Mouse (Mus musculus): ENCODE measurements around the gene Sec24d. TPM values are rescaled to one million over a fixed set of nuclear protein-coding genes. Genes with fewer than 3 reads are reported as not detected.

Sec24d gene
- polyA plus RNA-seq, 1 experiment: 35.8 TPM

DNA sequence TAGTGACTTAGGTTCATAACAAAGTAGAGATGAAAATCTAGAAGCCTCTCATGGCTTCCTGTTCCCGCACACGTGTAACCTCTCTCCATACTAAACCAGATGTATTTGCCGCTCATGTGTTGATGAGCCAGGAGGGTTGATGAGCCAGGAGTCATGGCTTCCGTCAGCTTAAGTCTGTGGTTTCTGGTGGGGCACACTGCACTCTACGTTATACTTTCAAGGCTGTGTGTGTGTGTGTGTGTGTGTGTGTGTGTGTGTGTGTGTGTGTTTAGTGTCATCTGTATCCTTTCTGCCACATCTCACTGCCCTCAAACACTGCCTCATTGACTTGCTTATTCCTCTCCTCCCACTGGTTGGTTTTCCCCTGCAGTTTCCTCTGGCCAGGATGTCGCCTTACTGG, 48.8 kb downstream of the Sec24d start:
- H3K4me1 ChIP-seq (ENCODE audit: control insufficient read depth, insufficient read depth, low read length): no peaks in the 10 kb centered on the region
- H3K4me3 ChIP-seq (ENCODE audit: insufficient read depth, low read length): no peak overlapping the region
- no peak for TF ChIP-seq POLR2A (IDR thresholded peaks at IDR 0.05; ENCODE audit: borderline replicate concordance, low read depth, low read length)
- no peak for TF ChIP-seq CTCF (IDR thresholded peaks at IDR 0.05; ENCODE audit: low read depth, low read length)
- H3K27ac ChIP-seq (ENCODE audit: insufficient read depth, low read depth, low read length): no peak overlapping the region

DNA sequence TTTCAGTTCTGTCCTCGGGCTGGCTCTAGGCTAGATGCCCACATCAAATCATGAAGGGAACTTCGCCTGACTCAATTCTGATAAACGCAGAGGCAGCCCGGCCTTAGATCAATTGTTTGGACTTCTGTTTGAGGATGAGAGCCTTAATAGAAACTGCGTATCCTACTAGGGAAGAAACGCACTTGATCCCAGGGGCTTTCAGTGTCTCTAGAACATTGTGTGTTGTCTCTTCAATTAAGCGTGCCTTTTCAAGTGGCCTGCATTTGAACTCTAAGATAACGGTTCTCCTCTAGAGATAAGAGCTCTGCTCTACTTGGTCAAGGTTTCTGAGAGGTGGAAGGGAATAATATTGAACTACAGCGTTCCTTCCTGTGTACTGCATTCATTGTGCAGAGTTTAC, 49.8 kb downstream of the Sec24d start:
- Histone ChIP-seq H3K27ac (ENCODE audit: insufficient read depth, low read depth, low read length) (no peak overlapping the region), H3K4me3 (ENCODE audit: insufficient read depth, low read length) (no peak overlapping the region), H3K4me1 (ENCODE audit: control insufficient read depth, insufficient read depth, low read length) (no peaks in the 10 kb centered on the region)
- TF ChIP-seq CTCF (IDR thresholded peaks at IDR 0.05; ENCODE audit: low read depth, low read length) (no peak), POLR2A (IDR thresholded peaks at IDR 0.05; ENCODE audit: borderline replicate concordance, low read depth, low read length) (no peak)

DNA sequence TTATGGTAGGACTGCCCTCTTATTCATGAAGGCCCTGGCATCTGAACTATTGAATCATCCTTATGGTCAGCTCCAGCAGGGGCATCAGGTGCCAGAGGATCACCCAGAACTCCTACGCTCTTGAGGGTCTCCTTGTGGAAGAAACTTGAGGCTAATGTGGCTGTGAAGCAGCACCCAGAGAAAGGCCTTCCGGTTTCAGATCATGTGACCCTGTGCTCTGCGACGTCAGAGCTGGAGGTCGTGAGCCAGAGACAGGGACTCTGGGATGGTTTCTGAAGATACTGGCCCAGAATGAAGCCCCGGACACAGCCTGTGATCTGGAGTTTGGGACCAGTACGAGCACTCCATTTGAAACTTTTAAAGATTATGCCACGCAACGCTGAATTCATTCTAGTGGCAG, 53.1 kb downstream of the Sec24d start:
- H3K4me3 ChIP-seq (ENCODE audit: insufficient read depth, low read length): no peak overlapping the region
- no peaks in the 10 kb centered on the region for H3K4me1 ChIP-seq (ENCODE audit: control insufficient read depth, insufficient read depth, low read length)
- TF ChIP-seq CTCF (IDR thresholded peaks at IDR 0.05; ENCODE audit: low read depth, low read length) (no peak), POLR2A (IDR thresholded peaks at IDR 0.05; ENCODE audit: borderline replicate concordance, low read depth, low read length) (no peak)
- no peak overlapping the region for H3K27ac ChIP-seq (ENCODE audit: insufficient read depth, low read depth, low read length)

DNA sequence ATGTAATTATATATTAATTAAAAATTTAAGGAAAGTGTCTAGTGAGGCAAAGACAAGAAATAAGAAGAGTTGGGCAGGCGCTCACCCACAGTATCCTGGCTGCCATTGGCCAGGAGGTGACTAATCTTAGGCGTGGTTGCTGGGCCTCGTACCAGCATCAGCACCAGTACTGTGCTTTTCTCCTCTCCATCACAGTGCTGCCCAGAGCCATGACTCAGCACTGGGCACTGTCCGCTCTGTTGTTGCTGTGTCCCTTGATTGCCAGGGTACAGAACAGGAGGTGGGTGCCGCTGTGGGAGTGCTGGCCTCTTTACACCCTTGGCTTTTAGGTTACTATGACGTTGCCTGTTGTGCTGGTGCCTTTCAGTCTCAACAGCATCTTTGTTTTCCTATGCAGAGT, 54.4 kb downstream of the Sec24d start:
- H3K4me1 ChIP-seq (ENCODE audit: control insufficient read depth, insufficient read depth, low read length): no peaks in the 10 kb centered on the region
- TF ChIP-seq CTCF (IDR thresholded peaks at IDR 0.05; ENCODE audit: low read depth, low read length) (no peak), POLR2A (IDR thresholded peaks at IDR 0.05; ENCODE audit: borderline replicate concordance, low read depth, low read length) (no peak)
- H3K27ac ChIP-seq (ENCODE audit: insufficient read depth, low read depth, low read length): no peak overlapping the region
- H3K4me3 ChIP-seq (ENCODE audit: insufficient read depth, low read length): no peak overlapping the region

DNA sequence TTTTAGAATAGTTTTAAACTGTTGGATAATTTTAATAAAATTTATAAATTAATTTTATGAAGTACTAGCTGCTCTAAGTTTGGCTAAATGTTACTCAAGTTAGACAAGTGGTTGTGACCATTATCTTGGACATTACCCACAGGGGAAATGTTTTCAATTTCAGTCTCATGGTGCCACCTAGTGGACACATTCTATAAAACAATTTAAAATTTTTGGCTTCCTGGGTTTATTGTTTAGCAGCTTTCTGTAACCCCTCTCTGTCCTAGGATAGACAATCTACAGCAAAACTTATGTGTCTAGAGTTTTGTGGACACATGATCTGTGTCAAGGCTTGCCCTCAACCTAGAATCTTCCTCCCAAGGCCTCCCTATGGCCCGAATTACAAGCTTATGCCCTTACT, 54.9 kb downstream of the Sec24d start:
- Histone ChIP-seq H3K4me1 (ENCODE audit: control insufficient read depth, insufficient read depth, low read length) (no peaks in the 10 kb centered on the region), H3K4me3 (ENCODE audit: insufficient read depth, low read length) (no peak overlapping the region), H3K27ac (ENCODE audit: insufficient read depth, low read depth, low read length) (no peak overlapping the region)
- no peak for TF ChIP-seq CTCF (IDR thresholded peaks at IDR 0.05; ENCODE audit: low read depth, low read length)
- TF ChIP-seq POLR2A (IDR thresholded peaks at IDR 0.05; ENCODE audit: borderline replicate concordance, low read depth, low read length): no peak

DNA sequence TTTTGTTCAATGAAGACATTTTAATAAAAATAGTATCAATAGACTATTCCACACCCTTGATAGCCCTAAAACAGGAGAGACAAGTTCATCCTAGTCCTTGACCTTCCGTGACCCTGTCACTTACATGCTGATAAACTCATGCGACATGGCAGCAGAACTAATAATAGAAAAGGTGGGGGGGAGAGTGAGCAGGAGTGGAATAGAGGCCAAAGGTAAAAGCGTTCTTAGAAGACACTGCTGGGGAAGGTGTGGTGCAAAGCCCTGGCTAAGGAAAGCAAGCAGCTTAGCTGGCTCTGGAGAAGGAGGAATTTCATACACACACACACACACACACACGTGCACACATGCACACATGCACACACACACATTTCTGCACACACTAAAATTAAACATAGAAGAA, 57.1 kb downstream of the Sec24d start:
- TF ChIP-seq POLR2A (IDR thresholded peaks at IDR 0.05; ENCODE audit: borderline replicate concordance, low read depth, low read length): no peak
- no peak for TF ChIP-seq CTCF (IDR thresholded peaks at IDR 0.05; ENCODE audit: low read depth, low read length)
- H3K27ac ChIP-seq (ENCODE audit: insufficient read depth, low read depth, low read length): no peak overlapping the region
- peaks cover 4% of the 10 kb centered on the region for H3K4me1 ChIP-seq (ENCODE audit: control insufficient read depth, insufficient read depth, low read length)
- no peak overlapping the region for H3K4me3 ChIP-seq (ENCODE audit: insufficient read depth, low read length)

DNA sequence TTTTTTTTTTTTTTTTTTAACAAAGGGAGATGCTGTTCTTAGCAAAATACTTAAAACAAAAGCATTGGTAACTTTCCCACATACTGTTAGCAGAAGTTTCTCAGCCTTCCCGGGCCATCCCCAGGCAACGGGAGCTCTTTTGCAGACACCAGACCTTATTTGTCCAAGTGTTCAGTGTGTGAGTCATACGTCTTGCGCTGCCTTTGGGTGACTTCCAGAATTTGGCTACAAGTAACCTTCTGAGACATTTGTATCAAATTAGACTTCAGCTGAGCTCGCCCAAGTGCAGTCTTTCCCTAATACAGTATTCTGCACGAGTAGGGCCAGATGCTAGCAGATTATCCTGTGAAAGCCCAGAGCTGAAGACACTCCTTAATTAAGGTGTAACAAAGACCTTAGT, 62.0 kb downstream of the Sec24d start:
- H3K27ac ChIP-seq (ENCODE audit: insufficient read depth, low read depth, low read length): peak overlapping the region; percentile 40; the same call in 1 of the 2 replicates
- H3K4me3 ChIP-seq (ENCODE audit: insufficient read depth, low read length): no peak overlapping the region
- TF ChIP-seq CTCF (IDR thresholded peaks at IDR 0.05; ENCODE audit: low read depth, low read length) (no peak), POLR2A (IDR thresholded peaks at IDR 0.05; ENCODE audit: borderline replicate concordance, low read depth, low read length) (no peak)
- peaks cover 23% of the 10 kb centered on the region for H3K4me1 ChIP-seq (ENCODE audit: control insufficient read depth, insufficient read depth, low read length)

DNA sequence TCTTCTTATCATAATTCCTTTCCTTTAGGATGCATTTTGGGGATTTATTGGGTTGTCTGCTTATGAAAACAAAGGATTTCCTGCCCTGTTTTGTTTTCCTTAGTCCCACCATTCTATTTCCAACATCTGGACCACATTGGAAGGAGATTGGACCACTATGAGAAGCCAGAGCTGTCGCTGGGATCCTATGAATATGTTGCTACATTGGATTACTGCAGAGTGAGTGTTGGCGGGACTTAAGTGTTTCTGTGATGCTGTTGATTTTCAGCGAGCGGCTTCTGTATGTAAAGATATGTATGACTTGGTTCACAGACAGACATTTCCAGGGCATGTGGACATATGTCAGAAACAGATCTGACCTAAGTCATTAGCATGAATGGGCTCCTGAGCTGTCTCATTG, 63.0 kb downstream of the Sec24d start:
- no peak for TF ChIP-seq POLR2A (IDR thresholded peaks at IDR 0.05; ENCODE audit: borderline replicate concordance, low read depth, low read length)
- Histone ChIP-seq H3K4me3 (ENCODE audit: insufficient read depth, low read length) (no peak overlapping the region), H3K4me1 (ENCODE audit: control insufficient read depth, insufficient read depth, low read length) (peaks cover 30% of the 10 kb centered on the region), H3K27ac (ENCODE audit: insufficient read depth, low read depth, low read length) (no peak overlapping the region)

DNA sequence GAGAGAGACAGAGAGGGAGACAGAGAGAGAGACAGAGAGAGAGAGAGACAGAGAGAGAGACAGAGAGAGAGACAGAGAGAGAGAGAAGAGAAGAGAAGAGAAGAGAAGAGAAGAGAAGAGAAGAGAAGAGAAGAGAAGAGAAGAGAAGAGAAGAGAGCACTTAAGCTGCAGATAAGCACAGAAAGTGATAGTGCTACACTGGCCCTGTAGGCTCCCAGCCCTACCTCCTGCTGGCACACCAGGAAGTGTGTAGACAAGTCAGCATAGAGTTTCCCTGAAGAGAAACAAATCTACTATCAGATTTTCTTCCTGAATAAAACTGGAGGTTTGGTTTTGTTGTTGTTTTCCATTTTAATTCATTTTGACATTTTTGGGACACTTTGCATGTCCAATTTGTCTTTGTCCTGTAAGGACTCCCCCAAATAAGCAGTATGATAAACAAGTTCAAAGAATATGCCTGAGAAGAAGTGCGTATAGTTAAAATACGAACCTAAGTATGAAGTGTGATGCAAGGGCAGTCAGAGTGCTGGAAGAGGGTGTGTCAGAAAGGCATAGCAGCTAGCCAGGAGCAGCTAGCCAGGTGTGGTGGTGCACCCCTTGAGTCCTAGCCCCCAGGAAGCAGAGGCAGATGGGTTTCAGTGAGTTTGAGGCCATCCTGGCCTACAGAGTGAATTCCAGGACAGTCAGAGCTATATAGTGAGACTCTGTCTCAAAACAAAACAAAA, 65.2 kb downstream of the Sec24d start:
- Histone ChIP-seq H3K4me1 (ENCODE audit: control insufficient read depth, insufficient read depth, low read length) (peaks cover 32% of the 10 kb centered on the region), H3K4me3 (ENCODE audit: insufficient read depth, low read length) (no peak overlapping the region), H3K27ac (ENCODE audit: insufficient read depth, low read depth, low read length) (peak overlapping the region; percentile 36)
- TF ChIP-seq CTCF (IDR thresholded peaks at IDR 0.05; ENCODE audit: low read depth, low read length) (no peak), POLR2A (IDR thresholded peaks at IDR 0.05; ENCODE audit: borderline replicate concordance, low read depth, low read length) (no peak)

DNA sequence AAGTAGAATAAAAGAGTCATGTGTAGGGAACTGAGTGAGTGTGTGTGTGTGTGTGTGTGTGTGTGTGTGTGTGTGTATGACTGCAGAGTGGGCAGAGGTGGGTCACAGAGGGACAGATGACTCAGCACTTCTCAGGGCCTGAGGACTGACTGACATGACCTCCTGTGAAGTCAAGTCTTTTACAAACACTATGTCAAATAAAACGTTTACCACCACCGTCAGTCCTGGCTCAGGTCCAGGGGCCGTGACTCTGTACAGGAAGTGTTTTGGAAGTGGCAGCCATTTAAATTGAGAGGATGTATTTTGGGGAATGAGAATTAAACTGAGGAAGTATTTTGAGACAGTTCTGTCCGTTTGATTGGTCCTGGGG, 65.8 kb downstream of the Sec24d start:
- TF ChIP-seq POLR2A (IDR thresholded peaks at IDR 0.05; ENCODE audit: borderline replicate concordance, low read depth, low read length): no peak
- TF ChIP-seq CTCF (IDR thresholded peaks at IDR 0.05; ENCODE audit: low read depth, low read length): no peak
- Histone ChIP-seq H3K4me3 (ENCODE audit: insufficient read depth, low read length) (no peak overlapping the region), H3K4me1 (ENCODE audit: control insufficient read depth, insufficient read depth, low read length) (peaks cover 32% of the 10 kb centered on the region), H3K27ac (ENCODE audit: insufficient read depth, low read depth, low read length) (peak overlapping the region; percentile 36)

DNA sequence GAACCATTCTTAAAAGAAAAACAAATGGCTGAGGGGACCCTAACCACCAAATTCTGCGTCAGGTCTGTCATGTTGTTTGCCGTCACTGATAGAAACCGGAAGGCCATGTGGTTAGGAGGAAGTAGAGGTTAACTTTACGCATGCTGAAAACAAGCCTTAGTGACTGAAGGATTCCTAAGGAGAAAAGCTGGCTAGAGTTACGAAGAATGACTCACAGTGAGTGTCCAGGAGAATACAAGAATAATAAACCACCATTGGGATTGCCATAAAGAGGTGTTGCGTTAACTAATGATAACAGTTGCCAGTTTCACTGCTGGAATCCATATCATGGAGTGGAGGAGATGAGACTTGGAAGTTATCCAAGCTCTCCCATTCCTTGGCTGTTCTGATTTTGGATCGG, 67.7 kb downstream of the Sec24d start:
- H3K27ac ChIP-seq (ENCODE audit: insufficient read depth, low read depth, low read length): no peak overlapping the region
- no peak overlapping the region for H3K4me3 ChIP-seq (ENCODE audit: insufficient read depth, low read length)
- TF ChIP-seq POLR2A (IDR thresholded peaks at IDR 0.05; ENCODE audit: borderline replicate concordance, low read depth, low read length): no peak
- peaks cover 28% of the 10 kb centered on the region for H3K4me1 ChIP-seq (ENCODE audit: control insufficient read depth, insufficient read depth, low read length)

Data from bone marrow macrophage, adult 2 months (primary cell).